Mouse (Mus musculus) hindbrain, embryonic 12.5 days (tissue): ENCODE data around the gene Lrrfip2. TPM values are rescaled to one million over a fixed set of nuclear protein-coding genes. Genes with fewer than 3 reads are reported as not detected.

Experiments used
- ATAC-seq: fragments of 200-750 bp; cut with Nextera tagmentation; 2 replicates; pipeline ENCODE4 v1.8.0; 2017; ENCODE audit warnings: moderate TSS enrichment; ENCODE audit not compliant: low FRiP score
- H3K27ac ChIP-seq: fragments of 300-500 bp; sonication (generic); 2 replicates; pipeline ENCODE4 v1.5.1; 2016; ENCODE audit warnings: mild to moderate bottlenecking
- H3K27me3 ChIP-seq: fragments of 300-500 bp; sonication (generic); 2 replicates; pipeline ENCODE4 v1.6.1; 2016; ENCODE audit warnings: mild to moderate bottlenecking
- H3K36me3 ChIP-seq: fragments of 300-500 bp; sonication (generic); 2 replicates; pipeline ENCODE4 v1.6.1; 2016; ENCODE audit warnings: mild to moderate bottlenecking
- H3K4me1 ChIP-seq: fragments of 300-500 bp; sonication (generic); 2 replicates; pipeline ENCODE4 v1.6.1; 2016
- H3K4me2 ChIP-seq: fragments of 300-500 bp; sonication (generic); replicated peaks from 2 replicates; pipeline ENCODE4 v1.6.1; 2016; ENCODE audit warnings: mild to moderate bottlenecking
- H3K4me3 ChIP-seq: fragments of 300-500 bp; sonication (generic); 2 replicates; pipeline ENCODE4 v1.5.1; 2016; ENCODE audit warnings: mild to moderate bottlenecking
- H3K9ac ChIP-seq: fragments of 300-500 bp; sonication (generic); 2 replicates; pipeline ENCODE4 v1.6.1; 2016; ENCODE audit warnings: mild to moderate bottlenecking, moderate library complexity
- H3K9me3 ChIP-seq: fragments of 300-500 bp; sonication (generic); replicated peaks from 2 replicates; pipeline ENCODE4 v1.6.1; 2016; ENCODE audit warnings: mild to moderate bottlenecking
- whole genome bisulfite sequencing: fragments of 180-500 bp; shearing (Covaris S2); methylation state at CpG from one replicate; pipeline ENCODE4 v1.1.7; 2016; 5-methylcytosine and 5-hydroxymethylcytosine counted together
- polyA plus RNA-seq: library from polyadenylated mRNA; unstranded; fragments of >200 nt; fragmentation: Nextera tagmentation; extraction: Ambion mirVana; gene quantifications from 2 replicates; pipeline ENCODE4 v1.2.1, GENCODE M21; 2016

Gene Lrrfip2
- polyA plus RNA-seq, 1 experiment from 2014 or later, result 50.5 TPM

DNA sequence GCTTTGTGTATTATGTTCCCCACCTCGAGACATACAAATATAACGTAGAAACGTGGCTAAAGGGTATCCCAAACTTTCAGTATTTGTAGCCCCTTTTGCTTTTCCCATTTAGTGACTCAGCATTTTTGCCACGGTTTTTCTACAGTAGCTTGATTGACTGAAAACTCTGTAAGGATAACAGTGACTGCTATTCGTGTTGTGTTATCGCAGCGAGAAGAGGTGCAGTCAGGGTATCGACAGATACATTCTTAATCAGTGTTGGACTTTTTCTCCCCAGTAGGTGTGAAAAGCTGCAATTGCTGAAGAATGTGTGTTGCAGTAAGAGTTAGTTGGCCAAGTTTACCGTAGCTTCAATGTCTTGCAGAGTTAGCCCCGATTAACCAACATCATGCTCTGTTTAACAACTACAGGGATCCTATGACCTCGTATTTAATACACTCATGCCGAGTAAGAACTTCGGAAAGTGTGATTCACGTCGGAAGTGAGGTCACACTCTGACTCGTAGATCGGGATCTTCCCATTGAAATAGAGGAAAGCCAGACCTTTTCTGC is 1.6 kb downstream of the Lrrfip2 start:
- Histone ChIP-seq H3K4me1 (peaks cover 19% of the 10 kb centered on the region), H3K4me3 (peak overlapping the region; percentile 98), H3K4me2 (peak overlapping the region; percentile 78), H3K9ac (peak overlapping the region; percentile 96; the same call in 1 of the 2 replicates), H3K9me3 (no peaks in the 10 kb centered on the region), H3K27ac (0 out of 2 replicates have a peak overlapping the region, but pooled peaks have one; percentile 90), H3K36me3 (0 out of 2 replicates have a peak, but pooled peaks cover 4% of the 10 kb centered on the region), H3K27me3 (no peaks in the 10 kb centered on the region)
- WGBS, result 20% methylated on average over 17 of the region's 17 CpGs
- ATAC-seq, result no peak

DNA sequence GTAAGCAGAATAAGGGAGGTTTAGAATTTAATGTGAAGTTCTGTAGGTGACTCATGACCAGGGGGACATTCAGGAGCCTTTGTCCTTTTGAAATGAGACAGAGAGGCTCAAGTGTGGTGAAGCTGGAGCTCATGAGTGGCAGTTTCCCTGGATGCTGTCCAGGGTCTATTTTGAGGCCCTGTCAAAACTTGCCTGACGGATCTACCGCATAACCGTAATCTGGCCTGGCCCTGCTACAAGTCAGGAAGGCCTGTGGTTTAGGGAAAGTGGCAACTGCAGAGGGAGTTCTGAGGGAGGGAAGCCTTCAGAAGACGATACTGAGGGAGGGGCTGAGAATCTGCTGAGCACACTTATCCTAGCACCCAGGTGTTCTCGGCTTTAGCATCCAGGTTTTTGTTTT is 5.1 kb downstream of the Lrrfip2 start:
- Histone ChIP-seq H3K4me1 (peaks cover 12% of the 10 kb centered on the region), H3K9me3 (no peaks in the 10 kb centered on the region), H3K27me3 (no peaks in the 10 kb centered on the region), H3K36me3 (0 out of 2 replicates have a peak, but pooled peaks cover 4% of the 10 kb centered on the region), H3K9ac (no peak overlapping the region), H3K4me2 (no peak overlapping the region), H3K4me3 (no peak overlapping the region), H3K27ac (no peak overlapping the region)
- WGBS, result 84% methylated on average over 5 of the region's 5 CpGs
- no peak for ATAC-seq

- Histone ChIP-seq H3K27me3 (no peaks in the 10 kb centered on the region), H3K4me3 (no peak overlapping the region), H3K4me2 (no peak overlapping the region), H3K9me3 (no peaks in the 10 kb centered on the region), H3K4me1 (peaks cover 11% of the 10 kb centered on the region), H3K9ac (no peak overlapping the region), H3K27ac (no peak overlapping the region), H3K36me3 (0 out of 2 replicates have a peak, but pooled peaks cover 4% of the 10 kb centered on the region)
- ATAC-seq, result no peak
- 71% methylated on average over 2 of the region's 2 CpGs for WGBS
These were observed 5.9 kb downstream of the Lrrfip2 start for GRCm38 (mm10) chr9:111123336-111123735.

- H3K4me1 ChIP-seq, result peaks cover 2% of the 10 kb centered on the region
- H3K36me3 ChIP-seq, result 0 out of 2 replicates have a peak, but pooled peaks cover 4% of the 10 kb centered on the region
- ATAC-seq, result no peak
- 90% methylated on average over 4 of the region's 4 CpGs for WGBS
- H3K4me2 ChIP-seq, result no peak overlapping the region
- no peak overlapping the region for H3K9ac ChIP-seq
- H3K4me3 ChIP-seq, result no peak overlapping the region
- H3K27me3 ChIP-seq, result no peaks in the 10 kb centered on the region
- no peaks in the 10 kb centered on the region for H3K9me3 ChIP-seq
- no peak overlapping the region for H3K27ac ChIP-seq
These were observed 7.0 kb downstream of the Lrrfip2 start for GRCm38 (mm10) chr9:111124440-111124839.

DNA sequence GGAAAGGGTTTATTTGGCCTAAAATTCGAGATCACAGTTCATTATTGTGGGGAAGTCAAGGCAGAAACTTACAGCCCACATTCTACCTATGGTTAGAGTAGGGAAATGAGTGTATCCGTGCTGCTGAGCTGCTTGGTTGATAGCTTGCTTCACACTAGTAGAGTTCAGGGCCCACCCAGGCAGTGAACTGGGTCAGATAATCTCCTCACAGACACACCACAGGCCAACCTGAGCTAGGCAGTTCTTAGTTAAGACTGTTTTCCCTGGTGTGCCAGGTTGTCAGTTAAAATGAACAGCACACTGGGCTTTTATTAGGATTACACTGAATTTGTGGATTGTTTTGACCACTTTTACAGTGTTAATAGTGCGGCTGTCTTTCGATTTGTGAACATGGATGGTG is 9.3 kb downstream of the Lrrfip2 start:
- H3K4me2 ChIP-seq, result no peak overlapping the region
- H3K27me3 ChIP-seq, result no peaks in the 10 kb centered on the region
- no peak overlapping the region for H3K27ac ChIP-seq
- 0 out of 2 replicates have a peak, but pooled peaks cover 2% of the 10 kb centered on the region for H3K36me3 ChIP-seq
- no peak overlapping the region for H3K9ac ChIP-seq
- ATAC-seq, result no peak
- H3K9me3 ChIP-seq, result no peaks in the 10 kb centered on the region
- 82% methylated on average over 4 of the region's 4 CpGs for WGBS
- H3K4me1 ChIP-seq, result no peaks in the 10 kb centered on the region
- no peak overlapping the region for H3K4me3 ChIP-seq

DNA sequence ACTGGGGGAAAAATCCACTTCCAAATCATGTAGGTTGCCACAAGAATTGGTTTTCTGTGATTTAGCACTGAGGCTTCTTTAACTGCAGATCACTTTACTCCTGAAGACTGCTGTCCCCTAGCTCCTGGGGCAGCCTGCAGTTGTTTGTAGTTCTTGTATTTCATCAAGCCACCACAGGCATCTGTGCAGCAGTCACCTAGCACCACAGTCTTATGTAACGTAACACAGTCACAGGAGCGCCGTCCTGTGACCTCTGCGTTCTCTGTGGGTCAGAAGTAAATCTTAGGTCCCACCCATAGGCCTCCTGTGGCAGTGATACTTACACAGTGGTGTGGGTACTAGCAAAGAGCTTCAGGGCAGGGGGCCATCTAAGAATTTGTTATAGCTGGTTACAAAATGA is 10.4 kb downstream of the Lrrfip2 start:
- ATAC-seq, result no peak
- WGBS, result 73% methylated on average over 4 of the region's 4 CpGs
- no peaks in the 10 kb centered on the region for H3K4me1 ChIP-seq
- H3K27ac ChIP-seq, result no peak overlapping the region
- no peaks in the 10 kb centered on the region for H3K36me3 ChIP-seq
- no peak overlapping the region for H3K4me2 ChIP-seq
- no peak overlapping the region for H3K4me3 ChIP-seq
- no peak overlapping the region for H3K9ac ChIP-seq
- H3K27me3 ChIP-seq, result no peaks in the 10 kb centered on the region
- no peaks in the 10 kb centered on the region for H3K9me3 ChIP-seq

- H3K9ac ChIP-seq, result no peak overlapping the region
- H3K4me2 ChIP-seq, result no peak overlapping the region
- no peak for ATAC-seq
- no peaks in the 10 kb centered on the region for H3K9me3 ChIP-seq
- no peaks in the 10 kb centered on the region for H3K4me1 ChIP-seq
- H3K36me3 ChIP-seq, result no peaks in the 10 kb centered on the region
- no peak overlapping the region for H3K27ac ChIP-seq
- 84% methylated on average over 2 of the region's 2 CpGs for WGBS
- H3K4me3 ChIP-seq, result no peak overlapping the region
- H3K27me3 ChIP-seq, result no peaks in the 10 kb centered on the region
These were observed 12.7 kb downstream of the Lrrfip2 start for GRCm38 (mm10) chr9:111130126-111130525.

GRCm38 (mm10) chr9:111138161-111138560 is 20.8 kb downstream of the Lrrfip2 start:
- H3K27me3 ChIP-seq, result no peaks in the 10 kb centered on the region
- H3K9ac ChIP-seq, result no peak overlapping the region
- H3K27ac ChIP-seq, result no peak overlapping the region
- WGBS, result 96% methylated on average over 9 of the region's 9 CpGs
- no peaks in the 10 kb centered on the region for H3K4me1 ChIP-seq
- ATAC-seq, result no peak
- no peaks in the 10 kb centered on the region for H3K9me3 ChIP-seq
- no peaks in the 10 kb centered on the region for H3K36me3 ChIP-seq
- no peak overlapping the region for H3K4me3 ChIP-seq
- H3K4me2 ChIP-seq, result no peak overlapping the region

DNA sequence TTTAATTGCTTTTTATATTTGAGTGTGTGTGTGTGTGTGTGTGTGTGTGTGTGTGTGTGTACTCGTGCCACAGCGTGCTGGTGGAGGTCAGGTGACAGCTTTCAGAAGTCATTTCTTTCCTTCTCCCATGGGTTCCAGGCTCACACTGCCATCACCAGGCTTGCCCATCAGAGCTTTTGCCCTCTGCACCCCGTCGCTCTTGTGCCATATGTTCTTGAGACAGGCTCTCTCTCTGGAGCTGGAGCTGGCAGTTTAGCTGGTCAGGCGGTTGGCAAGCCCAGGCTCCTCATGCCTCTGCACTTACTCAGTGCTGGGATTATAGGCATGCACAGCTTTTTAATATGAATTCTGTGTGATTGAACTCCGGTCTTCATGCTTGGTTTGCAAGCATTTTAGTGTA is 25.3 kb downstream of the Lrrfip2 start:
- no peaks in the 10 kb centered on the region for H3K9me3 ChIP-seq
- no peak for ATAC-seq
- WGBS, result 91% methylated on average over 6 of the region's 6 CpGs

DNA sequence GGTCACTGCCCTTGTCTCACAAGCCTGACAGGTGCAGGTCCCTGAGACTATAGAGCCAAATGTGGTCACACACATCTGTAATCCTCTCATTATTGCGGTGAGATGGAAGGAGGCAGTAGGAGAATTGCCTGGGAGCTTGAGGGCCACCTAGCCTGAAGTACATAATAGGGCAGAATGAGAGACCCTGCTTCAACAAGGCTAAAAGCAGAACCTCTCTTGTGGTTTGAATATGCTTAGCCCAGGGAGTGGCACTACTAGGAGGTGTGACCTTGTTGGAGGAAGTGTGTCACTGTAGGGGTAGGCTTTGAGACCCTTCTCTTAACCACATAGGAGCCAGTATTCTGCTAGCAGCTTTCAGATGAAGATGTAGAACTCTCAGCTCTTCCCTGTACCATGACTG is 26.0 kb downstream of the Lrrfip2 start:
- Histone ChIP-seq H3K27me3 (no peaks in the 10 kb centered on the region), H3K36me3 (no peaks in the 10 kb centered on the region), H3K4me1 (no peaks in the 10 kb centered on the region), H3K27ac (no peak overlapping the region), H3K9ac (no peak overlapping the region), H3K4me3 (no peak overlapping the region), H3K9me3 (no peaks in the 10 kb centered on the region), H3K4me2 (no peak overlapping the region)
- WGBS, result 100% methylated on average over 1 of the region's 1 CpGs
- no peak for ATAC-seq

More for the DNA sequence above, 25.3 kb downstream of the Lrrfip2 start:
- Histone ChIP-seq H3K4me1 (no peaks in the 10 kb centered on the region), H3K4me2 (no peak overlapping the region), H3K9ac (no peak overlapping the region), H3K27me3 (no peaks in the 10 kb centered on the region), H3K27ac (no peak overlapping the region), H3K4me3 (no peak overlapping the region), H3K36me3 (no peaks in the 10 kb centered on the region)

DNA sequence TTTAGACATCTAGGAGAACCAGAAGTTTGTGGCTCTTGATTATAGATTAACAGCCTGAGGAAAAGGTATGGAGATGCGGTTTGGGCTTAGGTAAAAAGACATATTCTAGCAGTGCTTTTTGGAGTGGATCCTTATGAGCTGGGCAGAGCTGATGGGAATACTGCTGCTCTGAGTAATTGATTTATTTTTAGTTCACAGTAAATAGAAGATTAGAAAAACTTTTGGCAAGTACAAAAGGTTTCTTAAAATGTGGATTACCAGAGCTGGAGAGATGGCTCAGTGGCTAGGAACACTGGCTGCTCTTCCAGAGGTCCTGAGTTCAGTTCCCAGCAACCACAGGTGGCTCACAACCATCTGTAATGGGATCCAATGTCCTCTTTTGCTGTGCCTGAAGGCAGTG is 27.3 kb downstream of the Lrrfip2 start:
- Histone ChIP-seq H3K9ac (no peak overlapping the region), H3K4me2 (no peak overlapping the region), H3K4me1 (no peaks in the 10 kb centered on the region), H3K9me3 (no peaks in the 10 kb centered on the region), H3K4me3 (no peak overlapping the region), H3K36me3 (no peaks in the 10 kb centered on the region), H3K27ac (no peak overlapping the region), H3K27me3 (no peaks in the 10 kb centered on the region)
- no peak for ATAC-seq
- 93% methylated on average over 1 of the region's 1 CpGs for WGBS

DNA sequence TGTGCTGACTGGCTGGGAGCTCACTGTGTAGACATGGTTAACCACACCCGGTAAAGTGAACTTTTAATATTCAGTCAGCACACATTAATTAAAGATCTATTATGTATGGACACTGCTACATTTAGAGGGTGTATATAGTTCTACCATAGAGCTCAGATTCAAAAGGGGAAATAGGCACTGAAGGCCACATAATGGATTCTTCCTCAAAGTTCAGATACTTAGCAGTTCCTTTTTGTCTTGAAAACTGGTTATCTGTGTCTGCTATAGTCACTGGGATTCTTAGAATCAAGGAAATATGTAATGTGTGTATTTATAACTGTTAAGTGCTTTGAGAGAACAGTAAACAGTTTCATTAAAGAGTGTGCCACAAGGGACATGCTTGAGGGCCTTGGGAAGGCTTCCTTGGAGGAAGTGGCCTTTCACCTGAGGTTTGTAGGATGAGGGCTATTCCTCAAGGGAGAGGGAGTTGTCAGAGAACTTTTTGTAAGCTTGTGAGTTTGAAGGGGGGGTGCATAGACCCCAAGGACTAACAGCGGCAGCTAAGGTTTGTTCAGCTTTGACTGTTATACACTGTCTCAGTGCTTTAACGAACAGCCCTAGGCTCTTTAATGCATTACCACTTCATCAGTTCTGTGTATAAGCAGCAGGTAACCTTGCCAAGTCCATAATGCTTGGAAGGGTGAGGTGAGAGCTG is 28.3 kb downstream of the Lrrfip2 start:
- Histone ChIP-seq H3K36me3 (no peaks in the 10 kb centered on the region), H3K4me2 (no peak overlapping the region), H3K9ac (no peak overlapping the region), H3K4me1 (no peaks in the 10 kb centered on the region), H3K27me3 (no peaks in the 10 kb centered on the region), H3K27ac (no peak overlapping the region), H3K4me3 (no peak overlapping the region), H3K9me3 (no peaks in the 10 kb centered on the region)
- no peak for ATAC-seq
- WGBS, result 81% methylated on average over 3 of the region's 3 CpGs
